Mouse (Mus musculus) hindbrain, embryonic 11.5 days (tissue): ENCODE measurements around the gene Ttc12. TPM values are rescaled to one million over a fixed set of nuclear protein-coding genes. Genes with fewer than 3 reads are reported as not detected.

Experiments
- ATAC-seq: fragments of 200-750 bp; cut with Nextera tagmentation; 2 replicates; pipeline ENCODE4 v1.8.0; 2017; ENCODE audit warnings: mild to moderate bottlenecking, moderate TSS enrichment, moderate library complexity; ENCODE audit not compliant: low FRiP score
- DNase-seq: peaks from one replicate; pipeline ENCODE4 v3.0.0-alpha.2; 2015; ENCODE audit warnings: low spot score
- H3K27ac ChIP-seq: fragments of 300-500 bp; sonication (generic); 2 replicates; pipeline ENCODE4 v1.5.1; 2014; ENCODE audit warnings: mild to moderate bottlenecking, low read depth, low read length
- H3K27me3 ChIP-seq: fragments of 300-500 bp; sonication (generic); 2 replicates; pipeline ENCODE4 v1.6.1; 2014; ENCODE audit warnings: mild to moderate bottlenecking, low read length, moderate library complexity, mixed read lengths; ENCODE audit not compliant: control insufficient read depth, insufficient read depth
- H3K36me3 ChIP-seq: fragments of 300-500 bp; sonication (generic); 2 replicates; pipeline ENCODE4 v1.6.1; 2014; ENCODE audit warnings: mild to moderate bottlenecking, low read length, moderate library complexity, mixed read lengths; ENCODE audit not compliant: control insufficient read depth, insufficient read depth
- H3K4me1 ChIP-seq: fragments of 300-500 bp; sonication (generic); replicated peaks from 2 replicates; pipeline ENCODE4 v1.6.1; 2014; ENCODE audit warnings: low read length, mixed read lengths; ENCODE audit not compliant: control insufficient read depth, insufficient read depth
- H3K4me2 ChIP-seq: fragments of 300-500 bp; sonication (generic); replicated peaks from 2 replicates; pipeline ENCODE4 v1.6.1; 2014; ENCODE audit warnings: mild to moderate bottlenecking, low read depth, low read length
- H3K4me3 ChIP-seq: fragments of 300-500 bp; sonication (generic); 2 replicates; pipeline ENCODE4 v1.5.1; 2014; ENCODE audit warnings: low read depth, low read length
- H3K9ac ChIP-seq: fragments of 300-500 bp; sonication (generic); 2 replicates; pipeline ENCODE4 v1.6.1; 2014; ENCODE audit warnings: low read depth, low read length
- H3K9me3 ChIP-seq: fragments of 300-500 bp; sonication (generic); 2 replicates; pipeline ENCODE4 v1.6.1; 2016; ENCODE audit warnings: low read length; ENCODE audit not compliant: control insufficient read depth
- WGBS: fragments of 180-500 bp; shearing (Covaris S2); extraction: QIAGEN DNeasy Blood & Tissue Kit; methylation state at CpG from one replicate; pipeline ENCODE4 v1.1.7; 2014; 5-methylcytosine and 5-hydroxymethylcytosine counted together
- polyA plus RNA-seq: library from polyadenylated mRNA; unstranded; fragments of >200 nt; fragmentation: Nextera tagmentation; extraction: Ambion mirVana; gene quantifications from 2 replicates; pipeline ENCODE4 v1.2.1, GENCODE M21; 2014

Gene Ttc12
- polyA plus RNA-seq, 1 experiment from 2014 or later: 2.9 TPM

GRCm38 (mm10) chr9:49528026-49528425, 42.0 kb upstream of the Ttc12 start:
- Histone ChIP-seq H3K27me3 (no peaks in the 10 kb centered on the region), H3K4me1 (no peaks in the 10 kb centered on the region; the same call in 1 of the 2 replicates), H3K9ac (no peak overlapping the region), H3K9me3 (no peaks in the 10 kb centered on the region), H3K4me2 (no peak overlapping the region), H3K36me3 (no peaks in the 10 kb centered on the region), H3K27ac (no peak overlapping the region), H3K4me3 (no peak overlapping the region)
- DNase-seq: no peak
- ATAC-seq: no peak
- 70% methylated on average over 5 of the region's 5 CpGs for WGBS

GRCm38 (mm10) chr9:49527340-49527739, 41.3 kb upstream of the Ttc12 start:
- WGBS: 60% methylated on average over 8 of the region's 8 CpGs
- Histone ChIP-seq H3K27me3 (no peaks in the 10 kb centered on the region), H3K4me2 (no peak overlapping the region), H3K4me1 (no peaks in the 10 kb centered on the region; the same call in 1 of the 2 replicates), H3K36me3 (no peaks in the 10 kb centered on the region), H3K9ac (no peak overlapping the region), H3K9me3 (no peaks in the 10 kb centered on the region), H3K4me3 (no peak overlapping the region), H3K27ac (peak overlapping the region; percentile 58)
- ATAC-seq (no peak), DNase-seq (no peak)

- DNase-seq (no peak), ATAC-seq (no peak)
- H3K9me3 ChIP-seq: no peaks in the 10 kb centered on the region
- no peaks in the 10 kb centered on the region; the same call in 1 of the 2 replicates for H3K4me1 ChIP-seq
- H3K4me2 ChIP-seq: no peak overlapping the region
- H3K36me3 ChIP-seq: no peaks in the 10 kb centered on the region
- H3K4me3 ChIP-seq: no peak overlapping the region
- H3K27ac ChIP-seq: no peak overlapping the region
- 74% methylated on average over 9 of the region's 9 CpGs for WGBS
- no peak overlapping the region for H3K9ac ChIP-seq
- no peaks in the 10 kb centered on the region for H3K27me3 ChIP-seq
These were observed 38.7 kb upstream of the Ttc12 start for GRCm38 (mm10) chr9:49524721-49525120.

- Histone ChIP-seq H3K36me3 (no peaks in the 10 kb centered on the region), H3K4me1 (no peaks in the 10 kb centered on the region; the same call in 1 of the 2 replicates), H3K9ac (no peak overlapping the region), H3K4me2 (no peak overlapping the region), H3K27ac (no peak overlapping the region), H3K4me3 (no peak overlapping the region), H3K27me3 (no peaks in the 10 kb centered on the region), H3K9me3 (no peaks in the 10 kb centered on the region)
- 87% methylated on average over 9 of the region's 9 CpGs for WGBS
- DNase-seq (no peak), ATAC-seq (no peak)
These were observed 37.9 kb upstream of the Ttc12 start for GRCm38 (mm10) chr9:49523881-49524280.

GRCm38 (mm10) chr9:49514306-49514705, 28.3 kb upstream of the Ttc12 start:
- H3K4me1 ChIP-seq: no peaks in the 10 kb centered on the region
- H3K27ac ChIP-seq: no peak overlapping the region
- 67% methylated on average over 2 of the region's 2 CpGs for WGBS
- no peak overlapping the region for H3K4me3 ChIP-seq
- ATAC-seq: no peak
- H3K9me3 ChIP-seq: no peaks in the 10 kb centered on the region
- H3K9ac ChIP-seq: no peak overlapping the region
- no peak overlapping the region for H3K4me2 ChIP-seq
- no peak for DNase-seq
- H3K27me3 ChIP-seq: no peaks in the 10 kb centered on the region
- H3K36me3 ChIP-seq: no peaks in the 10 kb centered on the region

GRCm38 (mm10) chr9:49510666-49511065, 24.6 kb upstream of the Ttc12 start:
- Histone ChIP-seq H3K4me1 (no peaks in the 10 kb centered on the region), H3K36me3 (0 out of 2 replicates have a peak, but pooled peaks cover 3% of the 10 kb centered on the region), H3K4me3 (no peak overlapping the region), H3K27ac (no peak overlapping the region), H3K9me3 (no peaks in the 10 kb centered on the region), H3K9ac (no peak overlapping the region), H3K4me2 (no peak overlapping the region), H3K27me3 (no peaks in the 10 kb centered on the region)
- 95% methylated on average over 4 of the region's 4 CpGs for WGBS
- DNase-seq (no peak), ATAC-seq (no peak)

- Histone ChIP-seq H3K4me1 (no peaks in the 10 kb centered on the region), H3K27me3 (no peaks in the 10 kb centered on the region), H3K4me2 (no peak overlapping the region), H3K9ac (no peak overlapping the region), H3K36me3 (0 out of 2 replicates have a peak, but pooled peaks cover 3% of the 10 kb centered on the region), H3K9me3 (no peaks in the 10 kb centered on the region), H3K4me3 (no peak overlapping the region), H3K27ac (no peak overlapping the region)
- 95% methylated on average over 8 of the region's 8 CpGs for WGBS
- DNase-seq (no peak), ATAC-seq (no peak)
These were observed 23.6 kb upstream of the Ttc12 start for GRCm38 (mm10) chr9:49509628-49510027.

GRCm38 (mm10) chr9:49509094-49509493, 23.1 kb upstream of the Ttc12 start:
- Histone ChIP-seq H3K9ac (no peak overlapping the region), H3K4me3 (no peak overlapping the region), H3K27me3 (no peaks in the 10 kb centered on the region), H3K9me3 (no peaks in the 10 kb centered on the region), H3K27ac (no peak overlapping the region), H3K36me3 (0 out of 2 replicates have a peak, but pooled peaks cover 3% of the 10 kb centered on the region), H3K4me2 (no peak overlapping the region), H3K4me1 (no peaks in the 10 kb centered on the region)
- ATAC-seq: no peak
- DNase-seq: no peak
- 93% methylated on average over 3 of the region's 3 CpGs for WGBS

- no peak for DNase-seq
- no peaks in the 10 kb centered on the region for H3K27me3 ChIP-seq
- WGBS: 89% methylated on average over 9 of the region's 9 CpGs
- no peaks in the 10 kb centered on the region for H3K4me1 ChIP-seq
- ATAC-seq: no peak
- H3K4me2 ChIP-seq: no peak overlapping the region
- H3K9me3 ChIP-seq: no peaks in the 10 kb centered on the region
- 0 out of 2 replicates have a peak, but pooled peaks cover 3% of the 10 kb centered on the region for H3K36me3 ChIP-seq
- no peak overlapping the region for H3K9ac ChIP-seq
- H3K4me3 ChIP-seq: no peak overlapping the region
- no peak overlapping the region for H3K27ac ChIP-seq
These were observed 22.0 kb upstream of the Ttc12 start for GRCm38 (mm10) chr9:49507829-49508585.
